Mouse (Mus musculus): ENCODE results near the gene Obsl1.

- TF ChIP-seq POLR2A (IDR thresholded peaks at IDR 0.05; ENCODE audit: insufficient read depth, low read depth, low read length) (no peak), EP300 (IDR thresholded peaks at IDR 0.05; ENCODE audit: insufficient read depth, low read depth, low read length) (no peak), CTCF (IDR thresholded peaks at IDR 0.05) (no peak)
Observed at GRCm38 (mm10) chr1:75477966-75478290, 28.3 kb downstream of the Obsl1 start.

Data from heart, adult 2 months (tissue).